Mouse (Mus musculus) liver, embryonic 14.5 days (tissue): ENCODE measurements around the gene Slc8a3.

Source experiments
- CTCF ChIP-seq: IDR thresholded peaks from 2 replicates; pipeline ENCODE4 v1.5.1; 2016; ENCODE audit warnings: antibody characterized with exemption, low read depth, control low read depth
- EP300 ChIP-seq: IDR thresholded peaks from 2 replicates; pipeline ENCODE4 v1.6.1; 2016; ENCODE audit warnings: antibody characterized with exemption, low read depth

GRCm38 (mm10) chr12:81159947-81160346 is 173.0 kb downstream of the Slc8a3 start:
- TF ChIP-seq CTCF (no peak), EP300 (no peak)
